Comparison of ENCODE assay signal across 29 mouse cellular contexts in genomic region chr9:63122161-63122833, GRCm38 (mm10). TPM values are rescaled to one million over a fixed set of nuclear protein-coding genes. Genes with fewer than 3 reads are reported as not detected.
DNase-seq lines count a peak whose midpoint lies in the region; ATAC-seq and TF ChIP-seq lines count a peak whose summit lies in the region.
"Had no signal": no experiment of that assay in that cellular context is flagged by ENCODE, and none has a peak within 500 bp of the region (broad histone marks: within the 10 kb centered on the region; RNA-seq: fewer than 3 reads in every experiment).

No protein-coding gene starts in this region.

- H3K27ac ChIP-seq in kidney, embryonic 16.5 days (ENCODE audit: low read length), result no peak overlapping the region
- H3K27ac ChIP-seq in midbrain, embryonic 10.5 days (replicated peaks), result no peak overlapping the region; the same call in 1 of the 2 replicates
- H3K27ac ChIP-seq in midbrain, embryonic 14.5 days (replicated peaks; ENCODE audit: low read depth, low read length), result no peak overlapping the region
- peak overlapping the region; percentile 49; the same call in 1 of the 2 replicates for H3K27ac ChIP-seq in embryonic facial prominence, embryonic 14.5 days (replicated peaks; ENCODE audit: low read depth, low read length)
- H3K27ac ChIP-seq in thymus, adult 2 months (ENCODE audit: control insufficient read depth, insufficient read depth, low read length), result no peak overlapping the region
- H3K27ac ChIP-seq: forebrain, embryonic 15.5 days; heart, embryonic 10.5 days; intestine, embryonic 15.5 days; kidney, embryonic 15.5 days; left cerebral cortex, adult 2 months; midbrain, embryonic 12.5 days; neural tube, embryonic 13.5 days had no signal

- H3K36me3 ChIP-seq in kidney, embryonic 16.5 days (ENCODE audit: insufficient read depth, low read length), result no peaks in the 10 kb centered on the region
- no peaks in the 10 kb centered on the region for H3K36me3 ChIP-seq in midbrain, embryonic 10.5 days
- H3K36me3 ChIP-seq in midbrain, embryonic 14.5 days (ENCODE audit: control insufficient read depth, insufficient read depth, low read length), result no peaks in the 10 kb centered on the region
- no peaks in the 10 kb centered on the region for H3K36me3 ChIP-seq in embryonic facial prominence, embryonic 14.5 days (ENCODE audit: control insufficient read depth, insufficient read depth, low read length)
- H3K36me3 ChIP-seq in thymus, adult 2 months (ENCODE audit: control insufficient read depth, insufficient read depth, low read length), result no peaks in the 10 kb centered on the region
- H3K36me3 ChIP-seq: forebrain, embryonic 15.5 days; heart, embryonic 10.5 days; intestine, embryonic 15.5 days; kidney, embryonic 15.5 days; midbrain, embryonic 12.5 days; neural tube, embryonic 13.5 days had no signal

- no peak for TF ChIP-seq POLR2A in thymus, adult 2 months (IDR thresholded peaks at IDR 0.05; ENCODE audit: control insufficient read depth, extremely low read depth, insufficient read depth, low read length, poor library complexity)

- ATAC-seq in kidney, embryonic 16.5 days (ENCODE audit: low FRiP score, low TSS enrichment), result no peak
- no peak for ATAC-seq in midbrain, embryonic 14.5 days (ENCODE audit: low FRiP score, low TSS enrichment)
- ATAC-seq in embryonic facial prominence, embryonic 14.5 days (ENCODE audit: low read depth), result no peak
- ATAC-seq: forebrain, embryonic 15.5 days; hindbrain, embryonic 16.5 days; intestine, embryonic 15.5 days had no signal

- H3K9me3 ChIP-seq in kidney, embryonic 16.5 days (ENCODE audit: low read length), result no peaks in the 10 kb centered on the region
- no peaks in the 10 kb centered on the region for H3K9me3 ChIP-seq in midbrain, embryonic 10.5 days (replicated peaks)
- H3K9me3 ChIP-seq in midbrain, embryonic 14.5 days (ENCODE audit: control insufficient read depth, low read length), result no peaks in the 10 kb centered on the region
- no peaks in the 10 kb centered on the region for H3K9me3 ChIP-seq in embryonic facial prominence, embryonic 14.5 days (ENCODE audit: control insufficient read depth, low read length)
- H3K9me3 ChIP-seq: forebrain, embryonic 15.5 days; heart, embryonic 10.5 days; intestine, embryonic 15.5 days; kidney, embryonic 15.5 days; midbrain, embryonic 12.5 days; neural tube, embryonic 13.5 days had no signal

- H3K4me1 ChIP-seq in kidney, embryonic 16.5 days (ENCODE audit: insufficient read depth, low read length), result peaks cover 6% of the 10 kb centered on the region; the same call in 1 of the 2 replicates
- peaks cover 30% of the 10 kb centered on the region for H3K4me1 ChIP-seq in midbrain, embryonic 10.5 days
- no peaks in the 10 kb centered on the region for H3K4me1 ChIP-seq in midbrain, embryonic 14.5 days (ENCODE audit: control insufficient read depth, insufficient read depth, low read length)
- no peaks in the 10 kb centered on the region for H3K4me1 ChIP-seq in embryonic facial prominence, embryonic 14.5 days (ENCODE audit: control insufficient read depth, insufficient read depth, low read length)
- peaks cover 5% of the 10 kb centered on the region; the same call in 1 of the 2 replicates for H3K4me1 ChIP-seq in thymus, adult 2 months (replicated peaks; ENCODE audit: control insufficient read depth, insufficient read depth, low read length)
- H3K4me1 ChIP-seq: intestine, embryonic 15.5 days had no signal

- peak; percentile 50 for DNase-seq in kidney, adult 9 months
- DNase-seq in midbrain, embryonic 10.5 days (ENCODE audit: low spot score), result peak; percentile 19
- DNase-seq in midbrain, embryonic 14.5 days, result no peak
- peak; percentile 82 for DNase-seq in embryonic facial prominence, embryonic 14.5 days (ENCODE audit: low spot score)
- DNase-seq in layer of hippocampus, adult 9-10 months (ENCODE audit: low spot score), result no peak
- no peak for DNase-seq in thymus, adult 2 months
- DNase-seq: adrenal gland, postnatal 10 days; cerebellum, adult 2 months; cerebellum, postnatal 36 days; gastrocnemius, postnatal 10 days; heart, postnatal 4 days; kidney, postnatal 4 days; layer of hippocampus, adult 9-11 months; retina, postnatal 1 day; right cerebral cortex, postnatal 25 days; spleen, adult 18-20 months; thymus, postnatal 14 days had no signal

- 72% methylated on average over 8 of the region's 8 CpGs for WGBS in kidney, embryonic 16.5 days
- WGBS in midbrain, embryonic 10.5 days, result 41% methylated on average over 8 of the region's 8 CpGs
- WGBS in midbrain, embryonic 14.5 days, result 29% methylated on average over 8 of the region's 8 CpGs
- 29% methylated on average over 8 of the region's 8 CpGs for WGBS in embryonic facial prominence, embryonic 14.5 days
- WGBS in thymus, adult 2 months, result 93% methylated on average over 8 of the region's 8 CpGs

- no peaks in the 10 kb centered on the region for H3K27me3 ChIP-seq in kidney, embryonic 16.5 days (ENCODE audit: insufficient read depth, low read length)
- peaks cover 27% of the 10 kb centered on the region for H3K27me3 ChIP-seq in midbrain, embryonic 10.5 days (ENCODE audit: low read depth, poor library complexity, severe bottlenecking)
- no peaks in the 10 kb centered on the region for H3K27me3 ChIP-seq in midbrain, embryonic 14.5 days (ENCODE audit: control insufficient read depth, insufficient read depth, low read length)
- no peaks in the 10 kb centered on the region for H3K27me3 ChIP-seq in embryonic facial prominence, embryonic 14.5 days (replicated peaks; ENCODE audit: control insufficient read depth, insufficient read depth, low read length)
- no peaks in the 10 kb centered on the region for H3K27me3 ChIP-seq in thymus, adult 2 months (ENCODE audit: control insufficient read depth, insufficient read depth, low read length)
- H3K27me3 ChIP-seq: intestine, embryonic 15.5 days; kidney, embryonic 15.5 days had no signal

- H3K4me2 ChIP-seq in kidney, embryonic 16.5 days (replicated peaks; ENCODE audit: low read depth, low read length), result no peak overlapping the region
- no peak overlapping the region for H3K4me2 ChIP-seq in midbrain, embryonic 14.5 days (ENCODE audit: low read length)
- no peak overlapping the region for H3K4me2 ChIP-seq in embryonic facial prominence, embryonic 14.5 days (ENCODE audit: low read depth, low read length)
- H3K4me2 ChIP-seq: forebrain, embryonic 15.5 days; intestine, embryonic 15.5 days; kidney, embryonic 15.5 days; midbrain, embryonic 12.5 days; neural tube, embryonic 13.5 days had no signal

- no peak overlapping the region for H3K4me3 ChIP-seq in kidney, embryonic 16.5 days (ENCODE audit: low read length)
- H3K4me3 ChIP-seq in midbrain, embryonic 10.5 days, result no peak overlapping the region
- H3K4me3 ChIP-seq in midbrain, embryonic 14.5 days (replicated peaks; ENCODE audit: low read depth, low read length), result no peak overlapping the region
- H3K4me3 ChIP-seq in embryonic facial prominence, embryonic 14.5 days (ENCODE audit: low read depth, low read length), result no peak overlapping the region
- no peak overlapping the region for H3K4me3 ChIP-seq in thymus, adult 2 months (ENCODE audit: control insufficient read depth, insufficient read depth, low read length)
- H3K4me3 ChIP-seq: forebrain, embryonic 15.5 days; heart, embryonic 10.5 days; intestine, embryonic 15.5 days; kidney, embryonic 15.5 days; left cerebral cortex, adult 2 months; midbrain, embryonic 12.5 days; neural tube, embryonic 13.5 days had no signal

- no peak for TF ChIP-seq CTCF in thymus, adult 2 months (IDR thresholded peaks at IDR 0.05; ENCODE audit: borderline replicate concordance, control insufficient read depth, extremely low read depth, insufficient read depth, low read length, poor library complexity)

- H3K9ac ChIP-seq in kidney, embryonic 16.5 days (replicated peaks; ENCODE audit: low read length), result no peak overlapping the region
- no peak overlapping the region for H3K9ac ChIP-seq in midbrain, embryonic 14.5 days (replicated peaks; ENCODE audit: low read length)
- no peak overlapping the region for H3K9ac ChIP-seq in embryonic facial prominence, embryonic 14.5 days (ENCODE audit: low read depth, low read length)
- H3K9ac ChIP-seq: forebrain, embryonic 15.5 days; intestine, embryonic 15.5 days; kidney, embryonic 15.5 days; midbrain, embryonic 12.5 days; neural tube, embryonic 13.5 days had no signal

RNA-seq across cellular contexts. Expression of gene Skor1, which starts 26.5 kb away (rescaled TPM):
- not detected in 2 replicates for polyA plus RNA-seq in kidney, embryonic 16.5 days (2015; fragmentation: Nextera tagmentation; extraction: Ambion mirVana)
- polyA plus RNA-seq in midbrain, embryonic 10.5 days (2016; fragmentation: Nextera tagmentation; extraction: Ambion mirVana), result 0.12 TPM in 1 of 2 replicates, not detected in the other
- 5.0 TPM in 2 replicates for polyA plus RNA-seq in midbrain, embryonic 14.5 days (2014; fragmentation: Nextera tagmentation; extraction: Ambion mirVana)
- polyA plus RNA-seq in embryonic facial prominence, embryonic 14.5 days (2014; fragmentation: Nextera tagmentation; extraction: Ambion mirVana), result 0.04 TPM in 1 of 2 replicates, not detected in the other
- polyA plus RNA-seq in thymus, adult 2 months (2012; rRNA removed), result 0.04 and 0.09 TPM in 2 replicates
- polyA plus RNA-seq: heart, embryonic 16.5 days; intestine, embryonic 15.5 days; kidney, embryonic 15.5 days; liver, adult 2 months; liver, embryonic 16.5 days had no signal

Comparison
In these comparisons a context has a peak if more than half of its experiments do, and no peak if none do; other contexts are left out.
1. DNase-seq: peak in kidney, adult 9 months (single experiment), midbrain, embryonic 10.5 days (single experiment) and embryonic facial prominence, embryonic 14.5 days (single experiment); none in midbrain, embryonic 14.5 days (single experiment), layer of hippocampus, adult 9-10 months (single experiment) and thymus, adult 2 months (single experiment).